Mouse (Mus musculus) lung, adult 2 months (tissue): Measurements from ENCODE around the gene Ssx2ip.

Experiments
- CTCF ChIP-seq: fragments of 200-500 bp; IDR thresholded peaks from 2 replicates; pipeline ENCODE4 v1.5.1; 2011; ENCODE audit warnings: mild to moderate bottlenecking, low read length, control low read depth; ENCODE audit not compliant: insufficient read depth
- POLR2A ChIP-seq: fragments of 200-500 bp; IDR thresholded peaks from 2 replicates; pipeline ENCODE4 v1.6.1; 2011; ENCODE audit warnings: low read depth, mild to moderate bottlenecking, control low read depth, low read length, borderline replicate concordance; ENCODE audit errors: extremely low read depth

- TF ChIP-seq CTCF (no peak), POLR2A (no peak)
Observed at GRCm38 (mm10) chr3:146365471-146365870, 39.0 kb upstream of the Ssx2ip start.
